Mouse (Mus musculus): ENCODE measurements around the gene Slc24a3. TPM values are rescaled to one million over a fixed set of nuclear protein-coding genes. Genes with fewer than 3 reads are reported as not detected.

Gene Slc24a3
- polyA plus RNA-seq, 1 experiment from 2014 or later = 3.8 TPM

- no peak overlapping the region for H3K9ac ChIP-seq (ENCODE audit: low read length)
- no peaks in the 10 kb centered on the region for H3K36me3 ChIP-seq (ENCODE audit: control insufficient read depth, insufficient read depth, low read length)
- no peak for ATAC-seq (ENCODE audit: insufficient number of reproducible peaks, insufficient read depth, low FRiP score, low read depth)
- peaks cover 14 to 17% of the 10 kb centered on the region in 2 experiments for H3K4me1 ChIP-seq (ENCODE audit: control insufficient read depth in 2 of 2, insufficient read depth in 2 of 2, low read length in 2 of 2)
- no peak overlapping the region for H3K4me3 ChIP-seq (ENCODE audit: control insufficient read depth in 1 of 2, insufficient read depth in 1 of 2, low read depth in 1 of 2, low read length in 2 of 2)
- H3K27me3 ChIP-seq (ENCODE audit: control insufficient read depth, insufficient read depth, low read length) = no peaks in the 10 kb centered on the region
- H3K9me3 ChIP-seq (ENCODE audit: control insufficient read depth, low read length) = no peaks in the 10 kb centered on the region
- no peak overlapping the region for H3K4me2 ChIP-seq (ENCODE audit: low read length)
- WGBS = 49% methylated on average over 4 of the region's 4 CpGs
- H3K27ac ChIP-seq (replicated peaks in 1 of 2; ENCODE audit: control insufficient read depth in 1 of 2, insufficient read depth in 1 of 2, low read depth in 2 of 2, low read length in 2 of 2) = no peak overlapping the region
These were observed 238.2 kb downstream of the Slc24a3 start for GRCm38 (mm10) chr2:145405746-145406145.

DNA sequence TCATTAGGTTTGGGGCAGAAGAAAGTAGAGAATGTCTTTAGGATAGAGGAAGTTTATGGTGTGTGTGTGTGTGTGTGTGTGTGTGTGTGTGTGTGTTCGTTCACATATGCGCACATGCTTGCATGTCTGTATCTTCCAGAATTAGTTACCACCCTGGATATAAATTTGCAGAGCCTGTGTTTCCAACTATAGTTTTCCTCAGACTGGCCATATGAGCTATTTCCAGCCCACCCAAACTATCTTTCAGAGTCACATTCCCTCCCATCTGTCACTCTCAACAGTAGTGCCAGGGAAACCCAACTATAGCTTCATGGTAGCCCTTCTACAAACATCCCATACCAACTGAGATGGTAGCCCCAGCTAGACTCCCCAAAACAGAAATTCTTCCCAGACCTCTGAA, 250.2 kb downstream of the Slc24a3 start:
- Histone ChIP-seq H3K27ac (replicated peaks in 1 of 2; ENCODE audit: control insufficient read depth in 1 of 2, insufficient read depth in 1 of 2, low read depth in 2 of 2, low read length in 2 of 2) (no peak overlapping the region), H3K9ac (ENCODE audit: low read length) (no peak overlapping the region), H3K27me3 (ENCODE audit: control insufficient read depth, insufficient read depth, low read length) (no peaks in the 10 kb centered on the region), H3K9me3 (ENCODE audit: control insufficient read depth, low read length) (no peaks in the 10 kb centered on the region), H3K4me1 (ENCODE audit: control insufficient read depth in 2 of 2, insufficient read depth in 2 of 2, low read length in 2 of 2) (peaks cover 0 to 12% of the 10 kb centered on the region in 2 experiments; a peak in 3 of 4 replicates), H3K36me3 (ENCODE audit: control insufficient read depth, insufficient read depth, low read length) (no peaks in the 10 kb centered on the region), H3K4me3 (ENCODE audit: control insufficient read depth in 1 of 2, insufficient read depth in 1 of 2, low read depth in 1 of 2, low read length in 2 of 2) (no peak overlapping the region), H3K4me2 (ENCODE audit: low read length) (no peak overlapping the region)
- 84% methylated on average over 2 of the region's 2 CpGs for WGBS
- ATAC-seq (ENCODE audit: insufficient number of reproducible peaks, insufficient read depth, low FRiP score, low read depth) = no peak

DNA sequence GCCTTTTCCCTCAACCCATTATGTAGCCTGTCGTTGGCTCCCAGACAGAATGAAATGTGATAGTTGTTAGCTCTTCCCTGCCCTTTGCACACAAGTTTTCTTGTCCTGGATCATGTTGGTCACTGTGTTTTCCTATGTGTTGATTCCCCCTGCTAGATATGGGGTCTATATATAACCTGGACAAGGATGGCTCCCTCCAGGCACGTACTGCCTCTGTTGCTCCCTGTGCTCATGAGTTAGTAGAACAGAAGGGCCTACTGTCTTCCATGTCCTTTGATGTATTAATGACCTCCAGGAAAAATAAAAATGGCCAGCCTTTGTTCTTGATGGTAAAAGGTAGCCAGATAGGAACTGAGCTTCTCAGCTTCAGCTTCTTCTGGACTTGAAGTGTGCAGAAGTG, 251.5 kb downstream of the Slc24a3 start:
- no peak overlapping the region for H3K4me3 ChIP-seq (ENCODE audit: control insufficient read depth in 1 of 2, insufficient read depth in 1 of 2, low read depth in 1 of 2, low read length in 2 of 2)
- H3K27ac ChIP-seq (replicated peaks in 1 of 2; ENCODE audit: control insufficient read depth in 1 of 2, insufficient read depth in 1 of 2, low read depth in 2 of 2, low read length in 2 of 2) = no peak overlapping the region; a peak in 1 of 4 replicates
- ATAC-seq (ENCODE audit: insufficient number of reproducible peaks, insufficient read depth, low FRiP score, low read depth) = no peak
- H3K4me1 ChIP-seq (ENCODE audit: control insufficient read depth in 2 of 2, insufficient read depth in 2 of 2, low read length in 2 of 2) = peaks cover 0 to 12% of the 10 kb centered on the region in 2 experiments; a peak in 3 of 4 replicates
- H3K4me2 ChIP-seq (ENCODE audit: low read length) = no peak overlapping the region
- H3K36me3 ChIP-seq (ENCODE audit: control insufficient read depth, insufficient read depth, low read length) = no peaks in the 10 kb centered on the region
- no peaks in the 10 kb centered on the region; the same call in 1 of the 2 replicates for H3K9me3 ChIP-seq (ENCODE audit: control insufficient read depth, low read length)
- no peak overlapping the region for H3K9ac ChIP-seq (ENCODE audit: low read length)
- H3K27me3 ChIP-seq (ENCODE audit: control insufficient read depth, insufficient read depth, low read length) = no peaks in the 10 kb centered on the region
- 24% methylated on average over 2 of the region's 2 CpGs for WGBS

- H3K36me3 ChIP-seq (ENCODE audit: control insufficient read depth, insufficient read depth, low read length) = no peaks in the 10 kb centered on the region
- H3K27ac ChIP-seq (replicated peaks in 1 of 2; ENCODE audit: control insufficient read depth in 1 of 2, insufficient read depth in 1 of 2, low read depth in 2 of 2, low read length in 2 of 2) = no peak overlapping the region
- 79% methylated on average over 5 of the region's 5 CpGs for WGBS
- H3K4me3 ChIP-seq (ENCODE audit: control insufficient read depth in 1 of 2, insufficient read depth in 1 of 2, low read depth in 1 of 2, low read length in 2 of 2) = no peak overlapping the region
- no peak overlapping the region for H3K4me2 ChIP-seq (ENCODE audit: low read length)
- H3K4me1 ChIP-seq (ENCODE audit: control insufficient read depth in 2 of 2, insufficient read depth in 2 of 2, low read length in 2 of 2) = peaks cover 0 to 12% of the 10 kb centered on the region in 2 experiments; a peak in 3 of 4 replicates
- H3K9ac ChIP-seq (ENCODE audit: low read length) = no peak overlapping the region
- H3K9me3 ChIP-seq (ENCODE audit: control insufficient read depth, low read length) = no peaks in the 10 kb centered on the region; the same call in 1 of the 2 replicates
- H3K27me3 ChIP-seq (ENCODE audit: control insufficient read depth, insufficient read depth, low read length) = no peaks in the 10 kb centered on the region
- no peak for ATAC-seq (ENCODE audit: insufficient number of reproducible peaks, insufficient read depth, low FRiP score, low read depth)
These were observed 253.7 kb downstream of the Slc24a3 start for GRCm38 (mm10) chr2:145420967-145421888.

DNA sequence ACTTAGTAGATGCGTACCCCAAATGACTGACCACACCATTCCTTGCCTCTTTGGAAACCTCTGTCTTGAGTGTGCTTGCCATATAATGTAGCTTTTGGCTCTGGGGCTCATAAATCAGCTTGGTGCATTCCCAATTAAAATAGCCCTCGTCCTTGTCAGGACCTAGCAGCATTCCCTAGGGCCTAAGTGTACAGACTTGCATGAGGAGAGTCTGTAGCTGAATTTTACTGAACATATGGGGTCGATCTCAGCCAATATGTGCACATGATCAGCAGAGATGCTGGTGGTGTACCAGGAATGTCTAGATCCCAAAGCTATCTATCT, 254.3 kb downstream of the Slc24a3 start:
- no peak for ATAC-seq (ENCODE audit: insufficient number of reproducible peaks, insufficient read depth, low FRiP score, low read depth)
- WGBS = 78% methylated on average over 3 of the region's 3 CpGs
- no peaks in the 10 kb centered on the region for H3K27me3 ChIP-seq (ENCODE audit: control insufficient read depth, insufficient read depth, low read length)

DNA sequence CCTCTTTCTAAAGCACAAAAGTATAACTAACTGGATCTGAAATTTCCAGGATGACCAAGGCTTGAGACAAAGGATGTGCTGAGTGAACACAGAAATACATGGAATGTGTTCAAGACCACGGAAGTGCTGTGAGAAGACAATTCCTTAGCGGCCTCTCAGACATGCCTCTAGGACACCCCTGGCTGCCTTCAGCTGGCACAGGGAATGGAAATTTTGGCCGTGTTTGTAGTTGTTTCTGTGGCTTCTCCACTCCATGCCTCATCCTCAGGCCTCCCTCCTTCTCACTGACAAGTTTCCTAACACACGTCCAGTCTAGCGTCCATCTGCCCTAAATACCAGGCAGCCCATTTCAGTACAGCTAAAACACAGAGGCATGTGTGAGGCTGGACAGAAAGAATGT, 262.4 kb downstream of the Slc24a3 start:
- no peak overlapping the region for H3K4me3 ChIP-seq (ENCODE audit: control insufficient read depth in 1 of 2, insufficient read depth in 1 of 2, low read depth in 1 of 2, low read length in 2 of 2)
- 78% methylated on average over 5 of the region's 5 CpGs for WGBS
- no peaks in the 10 kb centered on the region for H3K4me1 ChIP-seq (ENCODE audit: control insufficient read depth in 2 of 2, insufficient read depth in 2 of 2, low read length in 2 of 2)
- no peak overlapping the region for H3K4me2 ChIP-seq (ENCODE audit: low read length)
- no peak overlapping the region for H3K9ac ChIP-seq (ENCODE audit: low read length)
- H3K27me3 ChIP-seq (ENCODE audit: control insufficient read depth, insufficient read depth, low read length) = no peaks in the 10 kb centered on the region
- H3K27ac ChIP-seq (replicated peaks in 1 of 2; ENCODE audit: control insufficient read depth in 1 of 2, insufficient read depth in 1 of 2, low read depth in 2 of 2, low read length in 2 of 2) = no peak overlapping the region
- H3K36me3 ChIP-seq (ENCODE audit: control insufficient read depth, insufficient read depth, low read length) = no peaks in the 10 kb centered on the region
- no peaks in the 10 kb centered on the region for H3K9me3 ChIP-seq (ENCODE audit: control insufficient read depth, low read length)
- ATAC-seq (ENCODE audit: insufficient number of reproducible peaks, insufficient read depth, low FRiP score, low read depth) = no peak

More for the DNA sequence above, 254.3 kb downstream of the Slc24a3 start:
- Histone ChIP-seq H3K36me3 (ENCODE audit: control insufficient read depth, insufficient read depth, low read length) (no peaks in the 10 kb centered on the region), H3K9ac (ENCODE audit: low read length) (no peak overlapping the region), H3K4me3 (ENCODE audit: control insufficient read depth in 1 of 2, insufficient read depth in 1 of 2, low read depth in 1 of 2, low read length in 2 of 2) (no peak overlapping the region), H3K4me1 (ENCODE audit: control insufficient read depth in 2 of 2, insufficient read depth in 2 of 2, low read length in 2 of 2) (peaks cover 0 to 12% of the 10 kb centered on the region in 2 experiments; a peak in 3 of 4 replicates), H3K4me2 (ENCODE audit: low read length) (no peak overlapping the region), H3K9me3 (ENCODE audit: control insufficient read depth, low read length) (no peaks in the 10 kb centered on the region; the same call in 1 of the 2 replicates), H3K27ac (replicated peaks in 1 of 2; ENCODE audit: control insufficient read depth in 1 of 2, insufficient read depth in 1 of 2, low read depth in 2 of 2, low read length in 2 of 2) (no peak overlapping the region)

- no peaks in the 10 kb centered on the region for H3K36me3 ChIP-seq (ENCODE audit: control insufficient read depth, insufficient read depth, low read length)
- H3K9me3 ChIP-seq (ENCODE audit: control insufficient read depth, low read length) = no peaks in the 10 kb centered on the region
- H3K4me3 ChIP-seq (ENCODE audit: control insufficient read depth in 1 of 2, insufficient read depth in 1 of 2, low read depth in 1 of 2, low read length in 2 of 2) = no peak overlapping the region
- no peak overlapping the region for H3K9ac ChIP-seq (ENCODE audit: low read length)
- no peaks in the 10 kb centered on the region for H3K27me3 ChIP-seq (ENCODE audit: control insufficient read depth, insufficient read depth, low read length)
- no peak overlapping the region for H3K27ac ChIP-seq (replicated peaks in 1 of 2; ENCODE audit: control insufficient read depth in 1 of 2, insufficient read depth in 1 of 2, low read depth in 2 of 2, low read length in 2 of 2)
- H3K4me1 ChIP-seq (ENCODE audit: control insufficient read depth in 2 of 2, insufficient read depth in 2 of 2, low read length in 2 of 2) = no peaks in the 10 kb centered on the region
- WGBS = 92% methylated on average over 1 of the region's 1 CpGs
- no peak overlapping the region for H3K4me2 ChIP-seq (ENCODE audit: low read length)
- ATAC-seq (ENCODE audit: insufficient number of reproducible peaks, insufficient read depth, low FRiP score, low read depth) = no peak
These were observed 266.5 kb downstream of the Slc24a3 start for GRCm38 (mm10) chr2:145434068-145434467.

Measured in heart, embryonic 14.5 days (tissue).